ENCODE assay signal across 8 mouse cellular contexts in genomic region chr4:44300781-44301750, GRCm38 (mm10). TPM values are rescaled to one million over a fixed set of nuclear protein-coding genes. Genes with fewer than 3 reads are reported as not detected.
DNase-seq lines count a peak whose midpoint lies in the region; ATAC-seq lines count a peak whose summit lies in the region.

Gene Melk (plus strand): TSS chr4:44300876.

- no peaks in the 10 kb centered on the region for H3K27me3 ChIP-seq in forebrain, embryonic 14.5 days (replicated peaks; ENCODE audit: control insufficient read depth, insufficient read depth, low read length)

- H3K9ac ChIP-seq in forebrain, embryonic 14.5 days (ENCODE audit: low read length): peak within 1 kb of the TSS; percentile 68

- no peaks in the 10 kb centered on the region for H3K36me3 ChIP-seq in forebrain, embryonic 14.5 days (ENCODE audit: control insufficient read depth, insufficient read depth, low read length)

- under 1% methylated on average over 41 of the region's 41 CpGs for WGBS in forebrain, embryonic 14.5 days
- WGBS in large intestine, adult 2 months: under 1% methylated on average over 41 of the region's 41 CpGs

- H3K4me1 ChIP-seq in forebrain, embryonic 14.5 days (ENCODE audit: control insufficient read depth, insufficient read depth, low read length): 0 out of 2 replicates have a peak, but pooled peaks cover 3% of the 10 kb centered on the region

- intact Hi-C loops in heart, postnatal 14 days (cut with DNase I): no loop called here

- no peaks in the 10 kb centered on the region for H3K9me3 ChIP-seq in forebrain, embryonic 14.5 days (replicated peaks; ENCODE audit: control insufficient read depth, low read length)

- peak within 1 kb of the TSS; percentile 67 for H3K4me2 ChIP-seq in forebrain, embryonic 14.5 days (ENCODE audit: low read length)

- DNase-seq in NIH3T3 (ENCODE audit: low read depth): peak; percentile 92
- DNase-seq in cerebellum, adult 11 months: peak; percentile 13
- DNase-seq in forebrain, embryonic 14.5 days (ENCODE audit: low spot score): peak; percentile 86
- DNase-seq in heart, postnatal 14 days: peak; percentile 75 to 86
- DNase-seq in large intestine, adult 2 months (ENCODE audit: low read depth, low spot score): peak; percentile 67
- DNase-seq in lung, postnatal 4 days: peak; percentile 87
- DNase-seq in retina, postnatal 1 day: peak; percentile 91
- peak; percentile 76 for DNase-seq in urinary bladder, postnatal 25 days (ENCODE audit: low spot score)

- peak within 1 kb of the TSS; percentile 64 for H3K4me3 ChIP-seq in forebrain, embryonic 14.5 days (ENCODE audit: low read depth, low read length)

- peak; percentile 88 for ATAC-seq in forebrain, embryonic 14.5 days

- no peak within 1 kb of the TSS for H3K27ac ChIP-seq in forebrain, embryonic 14.5 days (ENCODE audit: low read depth, low read length)

RNA-seq across cellular contexts. Expression of gene Melk, which starts in this region (rescaled TPM):
- 21.8 and 24.3 TPM in 2 replicates for polyA plus RNA-seq in forebrain, embryonic 14.5 days (2014; fragmentation: Nextera tagmentation; extraction: Ambion mirVana)
- 1 to 10 TPM; 1.4 to 2.2 TPM for total RNA-seq in heart, postnatal 14 days (2021)
- polyA plus RNA-seq in large intestine, adult 2 months (2012; rRNA removed): 8.4 and 9.5 TPM in 2 replicates

Comparison
In these comparisons a context has a peak if more than half of its experiments do, and no peak if none do; other contexts are left out.
1. DNase-seq: peak in every context shown above with its lines; median percentile 92 in NIH3T3; 91 in retina, postnatal 1 day; 87 in lung, postnatal 4 days; 86 in forebrain, embryonic 14.5 days; 80 in heart, postnatal 14 days; 76 in urinary bladder, postnatal 25 days; 67 in large intestine, adult 2 months; 13 in cerebellum, adult 11 months.